Mouse (Mus musculus) embryonic facial prominence, embryonic 13.5 days (tissue): ENCODE measurements at regions not wholly inside any gene's neighbourhood (a gene's known extent, or its start where the extent isn't known, plus 50 kb on each side); places are given as distances from the start of the nearest gene placed in this dataset.
A peak's percentile ranks its signal among the peaks of the same experiment; 100 is the strongest.

ENCODE experiments used
- ATAC-seq: fragments of 200-750 bp; cut with Nextera tagmentation; 2 replicates; pipeline ENCODE4 v1.8.0; 2017; ENCODE audit warnings: low read depth; ENCODE audit not compliant: insufficient number of reproducible peaks, insufficient read depth, low FRiP score, low TSS enrichment
- H3K27ac ChIP-seq: fragments of 300-500 bp; sonication (generic); 2 replicates; pipeline ENCODE4 v1.5.1; 2015; ENCODE audit warnings: moderate library complexity, mild to moderate bottlenecking, inconsistent platforms
- H3K27me3 ChIP-seq: fragments of 300-500 bp; sonication (generic); 2 replicates; pipeline ENCODE4 v1.6.1; 2015; ENCODE audit warnings: mild to moderate bottlenecking, inconsistent platforms
- H3K36me3 ChIP-seq: fragments of 300-500 bp; sonication (generic); 2 replicates; pipeline ENCODE4 v1.6.1; 2015; ENCODE audit warnings: mild to moderate bottlenecking, inconsistent platforms
- H3K4me1 ChIP-seq: fragments of 300-500 bp; sonication (generic); 2 replicates; pipeline ENCODE4 v1.6.1; 2015; ENCODE audit warnings: inconsistent platforms
- H3K4me2 ChIP-seq: fragments of 300-500 bp; sonication (generic); 2 replicates; pipeline ENCODE4 v1.6.1; 2015; ENCODE audit warnings: moderate library complexity, mild to moderate bottlenecking, inconsistent platforms
- H3K4me3 ChIP-seq: fragments of 300-500 bp; sonication (generic); 2 replicates; pipeline ENCODE4 v1.5.1; 2015; ENCODE audit warnings: mild to moderate bottlenecking, inconsistent platforms
- H3K9ac ChIP-seq: fragments of 300-500 bp; sonication (generic); 2 replicates; pipeline ENCODE4 v1.6.1; 2015; ENCODE audit warnings: mild to moderate bottlenecking, inconsistent platforms
- H3K9me3 ChIP-seq: fragments of 300-500 bp; sonication (generic); 2 replicates; pipeline ENCODE4 v1.6.1; 2016; ENCODE audit warnings: inconsistent platforms
- WGBS: fragments of 180-500 bp; shearing (Covaris S2); methylation state at CpG from one replicate; pipeline ENCODE4 v1.1.7; 2015; ENCODE audit warnings: mixed read lengths; 5-methylcytosine and 5-hydroxymethylcytosine counted together

- H3K36me3 ChIP-seq = no peaks in the 10 kb centered on the region
- no peak overlapping the region for H3K4me2 ChIP-seq
- no peak overlapping the region for H3K9ac ChIP-seq
- no peak overlapping the region for H3K27ac ChIP-seq
- no peaks in the 10 kb centered on the region for H3K9me3 ChIP-seq
- no peak overlapping the region for H3K4me3 ChIP-seq
- WGBS = 62% methylated on average over 5 of the region's 5 CpGs
- ATAC-seq = no peak
- no peaks in the 10 kb centered on the region for H3K27me3 ChIP-seq
- peaks cover 46% of the 10 kb centered on the region for H3K4me1 ChIP-seq
These were observed 155.3 kb downstream of the Gm12728 start for GRCm38 (mm10) chr4:105944962-105945361.

GRCm38 (mm10) chr4:105945921-105946320, 156.3 kb downstream of the Gm12728 start:
- Histone ChIP-seq H3K27ac (no peak overlapping the region), H3K4me1 (peaks cover 43% of the 10 kb centered on the region), H3K4me2 (no peak overlapping the region), H3K9me3 (no peaks in the 10 kb centered on the region), H3K4me3 (no peak overlapping the region), H3K36me3 (no peaks in the 10 kb centered on the region), H3K27me3 (no peaks in the 10 kb centered on the region), H3K9ac (no peak overlapping the region)
- no peak for ATAC-seq
- 89% methylated on average over 1 of the region's 1 CpGs for WGBS

- Histone ChIP-seq H3K4me3 (no peak overlapping the region), H3K4me1 (peaks cover 28% of the 10 kb centered on the region), H3K9me3 (no peaks in the 10 kb centered on the region), H3K4me2 (no peak overlapping the region), H3K27ac (no peak overlapping the region), H3K9ac (no peak overlapping the region), H3K36me3 (no peaks in the 10 kb centered on the region), H3K27me3 (no peaks in the 10 kb centered on the region)
- ATAC-seq = no peak
- WGBS = 86% methylated on average over 5 of the region's 5 CpGs
These were observed 158.7 kb downstream of the Gm12728 start for GRCm38 (mm10) chr4:105948326-105948725.

GRCm38 (mm10) chr4:105952406-105952805, 162.7 kb downstream of the Gm12728 start:
- H3K4me3 ChIP-seq = no peak overlapping the region
- H3K9ac ChIP-seq = no peak overlapping the region
- WGBS = 48% methylated on average over 3 of the region's 3 CpGs

GRCm38 (mm10) chr4:105956516-105956915, 166.8 kb downstream of the Gm12728 start:
- H3K4me2 ChIP-seq = no peak overlapping the region
- H3K4me3 ChIP-seq = no peak overlapping the region
- no peaks in the 10 kb centered on the region for H3K27me3 ChIP-seq
- no peak overlapping the region for H3K27ac ChIP-seq
- no peak for ATAC-seq
- peaks cover 14% of the 10 kb centered on the region for H3K4me1 ChIP-seq
- H3K36me3 ChIP-seq = no peaks in the 10 kb centered on the region
- WGBS = 77% methylated on average over 2 of the region's 2 CpGs
- no peaks in the 10 kb centered on the region for H3K9me3 ChIP-seq
- no peak overlapping the region for H3K9ac ChIP-seq

More at GRCm38 (mm10) chr4:105952406-105952805, 162.7 kb downstream of the Gm12728 start:
- Histone ChIP-seq H3K9me3 (no peaks in the 10 kb centered on the region), H3K27me3 (no peaks in the 10 kb centered on the region), H3K4me2 (no peak overlapping the region), H3K27ac (no peak overlapping the region), H3K36me3 (no peaks in the 10 kb centered on the region), H3K4me1 (0 out of 2 replicates have a peak, but pooled peaks cover 6% of the 10 kb centered on the region)
- no peak for ATAC-seq

- Histone ChIP-seq H3K27ac (no peak overlapping the region), H3K9ac (no peak overlapping the region), H3K4me3 (no peak overlapping the region), H3K4me2 (no peak overlapping the region), H3K4me1 (peaks cover 32% of the 10 kb centered on the region), H3K27me3 (no peaks in the 10 kb centered on the region), H3K36me3 (no peaks in the 10 kb centered on the region), H3K9me3 (no peaks in the 10 kb centered on the region)
- 43% methylated on average over 5 of the region's 5 CpGs for WGBS
- no peak for ATAC-seq
These were observed 168.7 kb downstream of the Gm12728 start for GRCm38 (mm10) chr4:105958331-105958730.

- peaks cover 32% of the 10 kb centered on the region for H3K4me1 ChIP-seq
- ATAC-seq = no peak
- no peak overlapping the region for H3K9ac ChIP-seq
- no peaks in the 10 kb centered on the region for H3K9me3 ChIP-seq
- 40% methylated on average over 8 of the region's 8 CpGs for WGBS
- no peak overlapping the region for H3K4me3 ChIP-seq
- H3K27ac ChIP-seq = peak overlapping the region; percentile 24; the same call in 1 of the 2 replicates
- no peaks in the 10 kb centered on the region for H3K36me3 ChIP-seq
- H3K27me3 ChIP-seq = no peaks in the 10 kb centered on the region
- H3K4me2 ChIP-seq = no peak overlapping the region
These were observed 172.2 kb downstream of the Gm12728 start for GRCm38 (mm10) chr4:105961686-105962360.

GRCm38 (mm10) chr4:105962542-105962941, 172.9 kb downstream of the Gm12728 start:
- H3K9ac ChIP-seq = no peak overlapping the region
- H3K9me3 ChIP-seq = no peaks in the 10 kb centered on the region
- no peak for ATAC-seq
- H3K4me2 ChIP-seq = no peak overlapping the region
- H3K27ac ChIP-seq = peak overlapping the region; percentile 24; the same call in 1 of the 2 replicates
- H3K4me1 ChIP-seq = peaks cover 32% of the 10 kb centered on the region
- 26% methylated on average over 7 of the region's 7 CpGs for WGBS
- no peak overlapping the region for H3K4me3 ChIP-seq
- H3K36me3 ChIP-seq = no peaks in the 10 kb centered on the region
- no peaks in the 10 kb centered on the region for H3K27me3 ChIP-seq

GRCm38 (mm10) chr4:105968324-105968723, 178.7 kb downstream of the Gm12728 start:
- Histone ChIP-seq H3K27ac (no peak overlapping the region), H3K9me3 (no peaks in the 10 kb centered on the region), H3K27me3 (no peaks in the 10 kb centered on the region), H3K4me1 (peaks cover 9% of the 10 kb centered on the region), H3K36me3 (no peaks in the 10 kb centered on the region), H3K4me3 (no peak overlapping the region), H3K4me2 (no peak overlapping the region), H3K9ac (no peak overlapping the region)
- 38% methylated on average over 4 of the region's 4 CpGs for WGBS
- ATAC-seq = no peak

- no peak for ATAC-seq
- no peak overlapping the region for H3K9ac ChIP-seq
- H3K27ac ChIP-seq = no peak overlapping the region
- no peaks in the 10 kb centered on the region for H3K36me3 ChIP-seq
- 11% methylated on average over 2 of the region's 2 CpGs for WGBS
- H3K9me3 ChIP-seq = no peaks in the 10 kb centered on the region
- H3K4me2 ChIP-seq = no peak overlapping the region
- H3K4me1 ChIP-seq = peaks cover 9% of the 10 kb centered on the region
- H3K4me3 ChIP-seq = no peak overlapping the region
- H3K27me3 ChIP-seq = no peaks in the 10 kb centered on the region
These were observed 180.0 kb downstream of the Gm12728 start for GRCm38 (mm10) chr4:105969628-105970027.

- Histone ChIP-seq H3K4me2 (no peak overlapping the region), H3K4me3 (no peak overlapping the region), H3K9ac (no peak overlapping the region), H3K4me1 (peaks cover 9% of the 10 kb centered on the region), H3K27me3 (no peaks in the 10 kb centered on the region), H3K36me3 (no peaks in the 10 kb centered on the region), H3K27ac (no peak overlapping the region), H3K9me3 (no peaks in the 10 kb centered on the region)
- WGBS = 52% methylated on average over 3 of the region's 3 CpGs
- no peak for ATAC-seq
These were observed 180.4 kb downstream of the Gm12728 start for GRCm38 (mm10) chr4:105970056-105970455.

GRCm38 (mm10) chr4:105972736-105973135, 183.1 kb downstream of the Gm12728 start:
- H3K27ac ChIP-seq = no peak overlapping the region

More at GRCm38 (mm10) chr4:105972736-105973135, 183.1 kb downstream of the Gm12728 start:
- 89% methylated on average over 3 of the region's 3 CpGs for WGBS
- Histone ChIP-seq H3K36me3 (no peaks in the 10 kb centered on the region), H3K9me3 (no peaks in the 10 kb centered on the region), H3K4me3 (no peak overlapping the region), H3K27me3 (no peaks in the 10 kb centered on the region), H3K9ac (no peak overlapping the region), H3K4me1 (peaks cover 9% of the 10 kb centered on the region), H3K4me2 (no peak overlapping the region)
- ATAC-seq = no peak
